Mouse (Mus musculus) heart, adult 2 months (tissue): ENCODE measurements around the gene Atg9a.

ENCODE experiments used
- EP300 ChIP-seq: fragments of 200-500 bp; IDR thresholded peaks from 2 replicates; pipeline ENCODE4 v1.6.1; 2011; ENCODE audit warnings: low read depth, low read length, control low read depth; ENCODE audit not compliant: insufficient read depth
- POLR2A ChIP-seq: fragments of 200-500 bp; IDR thresholded peaks from 2 replicates; pipeline ENCODE4 v1.6.1; 2011; ENCODE audit warnings: mild to moderate bottlenecking, low read depth, low read length, control low read depth; ENCODE audit not compliant: insufficient read depth

DNA sequence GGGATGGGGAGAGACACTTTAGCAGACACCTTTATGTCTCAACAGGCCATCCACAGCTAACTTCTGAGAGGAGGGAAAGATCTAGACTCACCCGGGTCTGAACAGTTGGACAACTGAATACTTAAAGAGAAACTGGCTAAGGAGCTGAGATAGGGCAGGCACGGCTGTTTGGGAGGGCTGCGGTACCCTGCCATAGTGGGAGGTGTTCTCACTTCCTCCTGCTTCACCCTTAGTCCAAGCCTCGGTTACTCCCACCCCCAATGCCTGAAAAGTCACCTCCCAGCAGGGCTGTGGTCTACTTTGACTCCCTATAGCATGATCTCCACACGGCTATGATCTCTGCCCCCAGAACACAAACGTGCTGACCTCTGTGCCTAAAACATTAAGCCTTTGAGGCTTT lies 31.5 kb upstream of the Atg9a start:
- TF ChIP-seq POLR2A = no peak
- no peak for TF ChIP-seq EP300
